Mouse (Mus musculus) spleen, adult 2 months (tissue): ENCODE data around the gene Zfp750.

Experiments
- CTCF ChIP-seq: fragments of 200-500 bp; IDR thresholded peaks from 2 replicates; pipeline ENCODE4 v1.5.1; 2011; ENCODE audit warnings: mild to moderate bottlenecking, inconsistent platforms; ENCODE audit not compliant: insufficient read depth, insufficient read length, insufficient replicate concordance; ENCODE audit errors: extremely low read depth
- POLR2A ChIP-seq: fragments of 200-500 bp; IDR thresholded peaks from 2 replicates; pipeline ENCODE4 v1.6.1; 2011; ENCODE audit warnings: low read depth, low read length, inconsistent platforms

DNA sequence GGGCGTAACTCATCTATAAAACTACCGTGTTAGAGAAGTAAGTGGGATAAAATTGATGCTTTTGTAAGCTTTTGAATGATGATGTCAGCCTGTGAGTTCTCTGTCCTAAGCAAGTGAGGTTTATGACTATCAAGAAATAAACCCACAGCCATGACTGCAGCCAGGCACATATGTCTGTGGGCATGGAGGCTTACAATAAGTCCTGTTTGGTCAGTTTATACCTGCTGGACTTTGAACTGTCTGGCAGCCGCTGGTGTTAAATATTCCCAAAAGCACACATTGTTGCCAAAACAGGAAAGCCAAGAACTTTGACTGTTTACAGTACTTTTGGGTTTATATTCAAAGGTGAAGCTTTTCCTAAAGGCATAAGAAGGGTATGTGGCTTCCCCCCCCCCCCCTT lies 2.2 kb downstream of the Zfp750 start:
- TF ChIP-seq CTCF: no peak
- TF ChIP-seq POLR2A: no peak
